Mouse (Mus musculus): Measurements from ENCODE around the gene Evl. TPM values are rescaled to one million over a fixed set of nuclear protein-coding genes. Genes with fewer than 3 reads are reported as not detected.

The Evl gene
- polyA plus RNA-seq, 1 experiment from 2014 or later, result 42.5 TPM

DNA sequence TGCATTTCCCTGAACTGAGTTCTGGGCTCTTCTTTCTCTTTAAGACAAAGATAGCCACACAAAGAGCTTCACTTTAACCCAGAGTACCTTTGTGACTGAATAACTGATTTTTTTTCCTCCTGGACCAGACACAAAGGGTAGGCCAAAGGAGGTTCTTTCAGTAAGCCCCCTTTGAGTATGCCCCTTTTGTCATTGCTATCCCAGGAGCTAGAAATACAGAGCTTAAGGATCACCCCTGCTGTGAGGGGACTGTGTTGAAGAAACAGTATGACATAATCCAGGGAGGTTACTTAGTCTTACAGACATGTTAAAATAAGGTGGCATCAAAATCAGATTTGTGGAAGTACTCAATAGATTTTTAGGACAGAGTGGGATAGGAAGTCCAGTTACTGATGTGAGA, 50.0 kb downstream of the Evl start:
- H3K4me1 ChIP-seq, result peaks cover 36% of the 10 kb centered on the region
- H3K4me3 ChIP-seq, result no peak overlapping the region

DNA sequence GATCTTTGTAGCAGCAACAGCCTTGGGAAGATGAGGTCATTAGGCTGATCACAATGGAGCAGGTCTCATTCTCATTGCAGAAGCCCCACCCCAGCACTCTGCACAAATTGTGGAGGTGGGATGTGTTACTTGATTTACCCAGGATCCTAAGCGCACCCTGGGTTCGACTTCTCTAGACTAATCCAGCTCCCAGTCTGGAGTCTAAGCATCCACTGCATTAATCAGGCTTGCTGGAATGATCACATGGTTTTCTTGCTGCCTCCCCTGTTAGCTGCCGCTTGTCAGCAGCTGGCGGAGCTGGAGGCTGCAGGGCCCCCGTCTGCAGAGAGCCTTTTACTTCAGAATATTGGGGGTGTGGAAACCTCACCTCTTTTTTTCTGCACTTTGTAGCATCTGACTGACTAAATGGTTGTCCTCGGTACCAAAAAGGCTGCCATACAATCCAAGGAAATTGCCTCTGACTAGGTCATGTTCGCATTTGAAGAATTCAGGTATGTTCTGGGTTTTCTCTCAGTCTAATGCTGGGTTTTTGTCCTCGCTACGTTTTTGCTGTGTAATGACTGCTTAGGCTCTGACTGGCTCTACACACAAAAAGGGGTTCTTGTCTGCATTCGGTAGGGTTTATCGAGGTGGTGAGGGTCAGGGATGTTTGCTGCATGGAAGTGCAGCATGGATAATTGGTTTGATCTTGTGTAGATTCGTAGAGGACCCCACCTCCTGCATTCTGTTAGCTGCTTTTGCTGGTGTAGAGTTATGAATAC, 51.2 kb downstream of the Evl start:
- DNase-seq (ENCODE audit: low spot score), result no peak
- H3K4me3 ChIP-seq, result no peak overlapping the region
- H3K9me3 ChIP-seq, result no peaks in the 10 kb centered on the region
- 57% methylated on average over 12 of the region's 12 CpGs for WGBS
- no peaks in the 10 kb centered on the region for H3K27me3 ChIP-seq (ENCODE audit: insufficient read depth, poor library complexity, severe bottlenecking)
- peaks cover 35% of the 10 kb centered on the region for H3K4me1 ChIP-seq
- no peak overlapping the region for H3K27ac ChIP-seq
- H3K36me3 ChIP-seq, result no peaks in the 10 kb centered on the region

More for the DNA sequence above, 50.0 kb downstream of the Evl start:
- no peaks in the 10 kb centered on the region for H3K36me3 ChIP-seq
- no peaks in the 10 kb centered on the region for H3K27me3 ChIP-seq (ENCODE audit: insufficient read depth, poor library complexity, severe bottlenecking)
- no peaks in the 10 kb centered on the region for H3K9me3 ChIP-seq
- no peak for DNase-seq (ENCODE audit: low spot score)
- no peak overlapping the region for H3K27ac ChIP-seq

- peaks cover 29% of the 10 kb centered on the region for H3K4me1 ChIP-seq
- H3K27ac ChIP-seq, result no peak overlapping the region
- no peaks in the 10 kb centered on the region for H3K9me3 ChIP-seq
- DNase-seq (ENCODE audit: low spot score), result no peak
- no peak overlapping the region for H3K4me3 ChIP-seq
- H3K27me3 ChIP-seq (ENCODE audit: insufficient read depth, poor library complexity, severe bottlenecking), result no peaks in the 10 kb centered on the region
- 0 out of 2 replicates have a peak, but pooled peaks cover 4% of the 10 kb centered on the region for H3K36me3 ChIP-seq
- WGBS, result 64% methylated on average over 7 of the region's 7 CpGs
These were observed 51.8 kb downstream of the Evl start for GRCm38 (mm10) chr12:108606321-108606720.

DNA sequence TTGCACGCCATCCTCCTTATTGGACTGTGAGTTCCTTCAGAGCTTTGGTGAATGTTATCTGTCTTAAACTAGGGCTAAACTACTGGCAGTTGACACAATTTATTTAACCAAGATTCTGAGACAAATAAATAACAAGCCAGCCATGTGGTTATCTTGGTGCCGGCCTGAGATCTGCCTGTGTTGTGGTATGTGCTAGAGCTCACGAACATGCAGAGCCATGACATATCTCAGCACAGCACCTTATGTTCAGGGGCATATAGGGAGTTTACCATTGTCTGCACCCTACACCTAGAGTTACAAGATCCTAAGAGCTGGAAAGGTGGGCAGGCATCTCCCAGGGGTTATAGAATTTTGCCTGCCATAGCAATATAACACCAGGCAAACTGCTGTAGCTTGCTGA, 54.9 kb downstream of the Evl start:
- 0 out of 2 replicates have a peak, but pooled peaks cover 4% of the 10 kb centered on the region for H3K36me3 ChIP-seq
- WGBS, result 74% methylated on average over 3 of the region's 3 CpGs
- H3K4me1 ChIP-seq, result peaks cover 33% of the 10 kb centered on the region
- no peak overlapping the region for H3K27ac ChIP-seq
- no peaks in the 10 kb centered on the region for H3K9me3 ChIP-seq
- H3K27me3 ChIP-seq (ENCODE audit: insufficient read depth, poor library complexity, severe bottlenecking), result no peaks in the 10 kb centered on the region
- H3K4me3 ChIP-seq, result no peak overlapping the region
- no peak for DNase-seq (ENCODE audit: low spot score)

DNA sequence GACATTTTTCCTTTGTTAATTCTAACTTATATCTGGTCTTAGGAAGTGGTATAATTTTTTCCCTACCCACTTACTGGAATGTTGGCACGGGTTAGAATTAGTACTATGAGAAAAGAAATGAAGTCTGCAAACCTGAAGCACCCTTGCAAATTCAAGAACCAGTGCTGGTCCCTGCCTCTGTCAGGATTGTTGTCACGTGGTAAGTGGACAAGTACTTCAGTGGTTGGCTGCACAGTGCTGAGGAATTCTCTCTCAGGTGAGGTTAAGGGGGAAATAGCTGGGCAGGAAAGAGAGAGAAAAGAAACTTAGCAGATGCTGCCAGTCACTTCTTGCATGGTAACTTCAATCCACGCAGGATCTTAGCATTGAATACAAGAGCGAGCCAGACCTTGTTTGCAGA, 55.7 kb downstream of the Evl start:
- no peaks in the 10 kb centered on the region for H3K9me3 ChIP-seq
- H3K27ac ChIP-seq, result no peak overlapping the region
- H3K27me3 ChIP-seq (ENCODE audit: insufficient read depth, poor library complexity, severe bottlenecking), result no peaks in the 10 kb centered on the region
- 82% methylated on average over 4 of the region's 4 CpGs for WGBS
- H3K36me3 ChIP-seq, result 0 out of 2 replicates have a peak, but pooled peaks cover 4% of the 10 kb centered on the region
- H3K4me1 ChIP-seq, result peaks cover 30% of the 10 kb centered on the region
- DNase-seq (ENCODE audit: low spot score), result no peak
- no peak overlapping the region for H3K4me3 ChIP-seq

DNA sequence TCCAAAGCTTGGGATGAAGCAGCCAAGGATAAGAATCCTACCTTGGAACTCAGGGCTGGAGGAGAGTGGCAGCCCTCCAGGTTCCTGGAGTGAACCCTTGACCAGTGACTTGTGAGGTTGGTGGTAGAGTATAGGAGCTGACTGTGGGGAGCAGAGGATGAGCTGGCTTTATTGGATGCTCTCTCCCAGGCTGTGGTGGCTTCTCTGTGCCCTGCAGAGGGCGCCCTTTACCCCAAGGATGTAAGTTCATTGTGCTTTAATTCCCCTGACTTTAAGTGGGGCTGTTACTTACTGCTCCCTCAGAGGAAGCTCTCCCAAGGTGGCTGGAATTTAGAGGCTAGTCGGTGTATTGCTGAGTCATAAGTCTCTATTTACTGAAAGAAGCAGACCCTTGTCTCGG, 58.6 kb downstream of the Evl start:
- Histone ChIP-seq H3K4me1 (peaks cover 29% of the 10 kb centered on the region), H3K27me3 (ENCODE audit: insufficient read depth, poor library complexity, severe bottlenecking) (no peaks in the 10 kb centered on the region), H3K4me3 (no peak overlapping the region), H3K36me3 (0 out of 2 replicates have a peak, but pooled peaks cover 4% of the 10 kb centered on the region), H3K27ac (no peak overlapping the region), H3K9me3 (no peaks in the 10 kb centered on the region)
- WGBS, result 47% methylated on average over 3 of the region's 3 CpGs
- DNase-seq (ENCODE audit: low spot score), result no peak

DNA sequence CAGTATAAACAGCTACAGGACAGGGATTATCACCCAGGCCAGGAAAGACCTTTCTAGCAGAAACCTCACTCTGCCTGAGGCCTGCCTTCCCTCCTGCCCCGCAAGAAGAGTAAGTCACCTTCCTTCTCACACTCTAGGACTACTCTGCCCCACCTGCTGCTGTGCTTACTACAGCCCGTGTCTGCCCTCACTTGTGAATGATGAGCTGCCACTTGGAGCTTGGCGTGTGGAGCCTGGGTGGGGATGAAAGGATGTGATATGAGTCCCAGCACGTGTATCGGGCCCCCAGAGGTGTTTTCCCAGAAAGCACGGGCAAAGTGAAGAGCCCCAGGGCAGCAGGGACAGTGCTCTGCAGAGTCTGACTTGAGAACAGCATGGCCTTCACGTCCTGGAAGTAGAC, 63.0 kb downstream of the Evl start:
- Histone ChIP-seq H3K9me3 (no peaks in the 10 kb centered on the region), H3K36me3 (no peaks in the 10 kb centered on the region), H3K4me3 (no peak overlapping the region), H3K27me3 (ENCODE audit: insufficient read depth, poor library complexity, severe bottlenecking) (no peaks in the 10 kb centered on the region), H3K27ac (peak overlapping the region; percentile 44; the same call in 1 of the 2 replicates), H3K4me1 (peaks cover 22% of the 10 kb centered on the region)
- DNase-seq (ENCODE audit: low spot score), result peak; percentile 78
- WGBS, result 49% methylated on average over 7 of the region's 7 CpGs

DNA sequence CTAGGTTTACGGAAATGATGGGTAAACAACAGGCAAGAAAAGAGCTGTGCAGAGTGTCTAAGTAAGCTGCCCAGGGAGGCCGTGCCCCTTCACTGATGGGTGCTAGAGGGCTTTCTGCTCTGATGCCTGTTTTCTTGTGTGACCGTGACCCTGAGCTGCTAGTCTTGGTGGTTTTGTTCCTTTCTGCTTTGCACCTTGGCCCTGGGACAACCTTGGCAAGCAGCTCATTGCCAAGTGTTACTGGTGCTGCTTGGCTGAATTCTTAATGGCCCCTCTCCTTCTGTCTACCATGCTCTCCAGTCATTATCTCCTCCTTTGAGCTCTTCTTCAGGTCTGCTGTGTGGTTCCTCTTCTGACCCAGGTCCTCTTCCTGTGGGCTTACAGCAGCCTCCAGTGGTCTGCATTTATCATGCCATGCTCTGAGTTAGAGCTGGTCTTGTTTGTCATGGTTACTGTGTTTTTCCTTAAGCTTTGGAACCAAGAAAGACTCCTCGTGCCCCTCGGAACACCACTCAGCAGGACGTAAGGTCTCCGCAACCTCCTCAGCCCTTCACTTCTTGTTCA, 65.4 kb downstream of the Evl start:
- Histone ChIP-seq H3K36me3 (no peaks in the 10 kb centered on the region), H3K27ac (no peak overlapping the region), H3K4me3 (no peak overlapping the region), H3K4me1 (peaks cover 25% of the 10 kb centered on the region), H3K9me3 (no peaks in the 10 kb centered on the region), H3K27me3 (ENCODE audit: insufficient read depth, poor library complexity, severe bottlenecking) (no peaks in the 10 kb centered on the region)
- no peak for DNase-seq (ENCODE audit: low spot score)
- WGBS, result 95% methylated on average over 7 of the region's 7 CpGs

- no peaks in the 10 kb centered on the region for H3K9me3 ChIP-seq
- no peaks in the 10 kb centered on the region for H3K27me3 ChIP-seq (ENCODE audit: insufficient read depth, poor library complexity, severe bottlenecking)
- no peak overlapping the region for H3K27ac ChIP-seq
- peaks cover 29% of the 10 kb centered on the region for H3K4me1 ChIP-seq
- WGBS, result 82% methylated on average over 5 of the region's 5 CpGs
- no peak overlapping the region for H3K4me3 ChIP-seq
- no peak for DNase-seq (ENCODE audit: low spot score)
- no peaks in the 10 kb centered on the region for H3K36me3 ChIP-seq
These were observed 67.9 kb downstream of the Evl start for GRCm38 (mm10) chr12:108622406-108622805.

DNA sequence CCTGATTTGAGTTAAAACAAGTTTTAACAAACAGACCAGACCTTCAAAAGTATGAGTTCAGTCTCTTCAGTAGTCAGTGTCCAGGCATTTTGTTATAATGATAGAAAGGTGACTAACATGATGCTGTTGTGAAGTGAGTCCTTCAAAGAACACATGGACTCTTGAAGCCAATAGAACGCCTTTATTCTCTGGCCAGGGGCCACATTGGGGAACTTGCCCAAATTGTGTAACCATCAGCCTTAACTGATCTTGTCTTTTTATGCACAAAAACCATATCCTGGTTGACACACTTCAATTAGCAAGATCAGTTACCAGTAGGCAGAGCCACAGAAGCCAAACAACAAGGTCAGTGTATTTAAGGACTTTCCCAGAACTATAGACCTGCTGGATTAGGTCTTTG, 75.0 kb downstream of the Evl start:
- no peaks in the 10 kb centered on the region for H3K9me3 ChIP-seq
- no peaks in the 10 kb centered on the region for H3K27me3 ChIP-seq (ENCODE audit: insufficient read depth, poor library complexity, severe bottlenecking)
- H3K27ac ChIP-seq, result no peak overlapping the region
- WGBS, result 89% methylated on average over 1 of the region's 1 CpGs
- H3K36me3 ChIP-seq, result 0 out of 2 replicates have a peak, but pooled peaks cover 3% of the 10 kb centered on the region
- DNase-seq (ENCODE audit: low spot score), result no peak
- peaks cover 41% of the 10 kb centered on the region for H3K4me1 ChIP-seq
- no peak overlapping the region for H3K4me3 ChIP-seq

GRCm38 (mm10) chr12:108630741-108631688, 76.5 kb downstream of the Evl start:
- Histone ChIP-seq H3K36me3 (0 out of 2 replicates have a peak, but pooled peaks cover 3% of the 10 kb centered on the region), H3K27ac (peak overlapping the region; percentile 47; the same call in 1 of the 2 replicates), H3K4me1 (peaks cover 35% of the 10 kb centered on the region), H3K4me3 (no peak overlapping the region), H3K9me3 (no peaks in the 10 kb centered on the region), H3K27me3 (ENCODE audit: insufficient read depth, poor library complexity, severe bottlenecking) (no peaks in the 10 kb centered on the region)
- no peak for DNase-seq (ENCODE audit: low spot score)
- WGBS, result 71% methylated on average over 6 of the region's 6 CpGs

DNA sequence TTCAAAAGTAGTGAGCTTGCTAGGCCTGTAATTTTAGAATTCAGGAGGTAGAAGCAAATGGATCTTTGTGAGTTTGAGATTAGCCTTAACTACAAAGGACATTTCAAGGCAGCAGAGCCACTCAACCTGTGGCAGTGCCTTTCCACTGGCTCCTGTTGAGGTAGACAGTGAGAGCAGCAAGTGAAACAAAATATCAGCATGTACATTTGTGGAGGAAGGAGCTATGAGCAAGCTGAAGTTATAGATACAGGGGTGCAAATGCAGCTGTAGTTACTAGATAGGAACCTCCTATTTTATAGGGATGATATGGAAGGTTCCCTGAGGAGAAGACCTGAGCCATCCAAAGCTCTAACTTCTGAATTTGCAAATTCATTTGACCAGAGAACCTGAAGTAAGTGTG, 78.0 kb downstream of the Evl start:
- Histone ChIP-seq H3K27ac (no peak overlapping the region), H3K4me1 (peaks cover 47% of the 10 kb centered on the region), H3K27me3 (ENCODE audit: insufficient read depth, poor library complexity, severe bottlenecking) (no peaks in the 10 kb centered on the region), H3K4me3 (no peak overlapping the region), H3K9me3 (no peaks in the 10 kb centered on the region), H3K36me3 (0 out of 2 replicates have a peak, but pooled peaks cover 3% of the 10 kb centered on the region)
- DNase-seq (ENCODE audit: low spot score), result no peak

- H3K27ac ChIP-seq, result no peak overlapping the region
- no peaks in the 10 kb centered on the region for H3K27me3 ChIP-seq (ENCODE audit: insufficient read depth, poor library complexity, severe bottlenecking)
- WGBS, result 93% methylated on average over 1 of the region's 1 CpGs
- peaks cover 52% of the 10 kb centered on the region for H3K4me1 ChIP-seq
- no peak for DNase-seq (ENCODE audit: low spot score)
- H3K4me3 ChIP-seq, result no peak overlapping the region
- no peaks in the 10 kb centered on the region for H3K9me3 ChIP-seq
- 0 out of 2 replicates have a peak, but pooled peaks cover 3% of the 10 kb centered on the region for H3K36me3 ChIP-seq
These were observed 79.5 kb downstream of the Evl start for GRCm38 (mm10) chr12:108634031-108634430.

Measured in heart, embryonic 10.5 days (tissue).